Mouse (Mus musculus): ENCODE data around the gene Nr1d1.

DNA sequence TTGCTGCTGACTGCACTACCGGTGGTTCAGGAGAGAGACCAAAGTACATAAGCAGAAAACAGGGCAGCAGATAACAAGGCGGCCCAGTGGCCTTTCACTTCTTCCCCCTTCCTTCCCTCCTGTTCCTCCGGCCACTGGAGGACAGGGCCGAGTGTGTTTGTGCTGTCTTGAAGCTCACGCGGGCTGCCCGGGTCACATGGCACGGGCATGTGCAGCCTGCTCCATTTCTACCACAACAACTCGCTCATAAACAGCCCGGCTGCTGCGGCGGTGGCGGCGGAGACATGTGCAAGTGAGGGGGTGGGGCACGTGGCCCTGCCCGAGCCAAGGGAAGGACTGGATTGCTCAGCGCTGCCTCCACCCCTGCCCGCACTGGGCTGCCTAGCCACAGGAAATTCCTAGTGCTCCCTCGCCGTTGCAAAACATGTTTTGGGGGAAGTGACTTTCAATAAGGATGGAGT, 8.1 kb upstream of the Nr1d1 start:
- TF ChIP-seq POLR2A (IDR thresholded peaks at IDR 0.05; ENCODE audit: borderline replicate concordance, extremely low read depth, low read depth, low read length): peak; percentile 93; the same call in 1 of the 2 replicates
- TF ChIP-seq CTCF (IDR thresholded peaks at IDR 0.05; ENCODE audit: insufficient read depth, low read length): no peak
